Mouse (Mus musculus) liver, embryonic 13.5 days (tissue): ENCODE data around the gene Celf2. TPM values are rescaled to one million over a fixed set of nuclear protein-coding genes. Genes with fewer than 3 reads are reported as not detected.
"Not testable (repeated sequence)": the region's sequence is repeated elsewhere in the genome, so short reads cannot be mapped to it uniquely, and the experiment has no call there.

ENCODE experiments used
- ATAC-seq: fragments of 200-750 bp; cut with Nextera tagmentation; 2 replicates; pipeline ENCODE4 v1.8.0; 2017; ENCODE audit warnings: low read depth, mild to moderate bottlenecking, moderate number of reproducible peaks, moderate library complexity
- DNase-seq: peaks from one replicate; pipeline ENCODE4 v3.0.0; 2022
- H3K27ac ChIP-seq: fragments of 300-500 bp; sonication (generic); 2 replicates; pipeline ENCODE4 v1.5.1; 2015; ENCODE audit warnings: moderate library complexity, mild to moderate bottlenecking, inconsistent platforms
- H3K27me3 ChIP-seq: fragments of 300-500 bp; sonication (generic); 2 replicates; pipeline ENCODE4 v1.6.1; 2015; ENCODE audit warnings: mild to moderate bottlenecking, inconsistent platforms
- H3K36me3 ChIP-seq: fragments of 300-500 bp; sonication (generic); 2 replicates; pipeline ENCODE4 v1.6.1; 2015; ENCODE audit warnings: mild to moderate bottlenecking, inconsistent platforms
- H3K4me1 ChIP-seq: fragments of 300-500 bp; sonication (generic); replicated peaks from 2 replicates; pipeline ENCODE4 v1.6.1; 2015; ENCODE audit warnings: inconsistent platforms
- H3K4me2 ChIP-seq: fragments of 300-500 bp; sonication (generic); 2 replicates; pipeline ENCODE4 v1.6.1; 2015; ENCODE audit warnings: inconsistent platforms, mild to moderate bottlenecking, moderate library complexity
- H3K4me3 ChIP-seq: fragments of 300-500 bp; sonication (generic); replicated peaks from 2 replicates; pipeline ENCODE4 v1.5.1; 2015; ENCODE audit warnings: mild to moderate bottlenecking, inconsistent platforms
- H3K9ac ChIP-seq: fragments of 300-500 bp; sonication (generic); 2 replicates; pipeline ENCODE4 v1.6.1; 2015; ENCODE audit warnings: mild to moderate bottlenecking, inconsistent platforms
- H3K9me3 ChIP-seq: fragments of 300-500 bp; sonication (generic); replicated peaks from 2 replicates; pipeline ENCODE4 v1.6.1; 2016; ENCODE audit warnings: inconsistent platforms
- WGBS: fragments of 180-500 bp; shearing (Covaris S2); methylation state at CpG from one replicate; pipeline ENCODE4 v1.1.7; 2015; ENCODE audit not compliant: insufficient replicate concordance; 5-methylcytosine and 5-hydroxymethylcytosine counted together
- polyA plus RNA-seq: library from polyadenylated mRNA; unstranded; fragments of >200 nt; fragmentation: Nextera tagmentation; extraction: Ambion mirVana; gene quantifications from 2 replicates; pipeline ENCODE4 v1.2.1, GENCODE M21; 2015

The Celf2 gene
- polyA plus RNA-seq, 1 experiment from 2014 or later: 11.0 TPM

DNA sequence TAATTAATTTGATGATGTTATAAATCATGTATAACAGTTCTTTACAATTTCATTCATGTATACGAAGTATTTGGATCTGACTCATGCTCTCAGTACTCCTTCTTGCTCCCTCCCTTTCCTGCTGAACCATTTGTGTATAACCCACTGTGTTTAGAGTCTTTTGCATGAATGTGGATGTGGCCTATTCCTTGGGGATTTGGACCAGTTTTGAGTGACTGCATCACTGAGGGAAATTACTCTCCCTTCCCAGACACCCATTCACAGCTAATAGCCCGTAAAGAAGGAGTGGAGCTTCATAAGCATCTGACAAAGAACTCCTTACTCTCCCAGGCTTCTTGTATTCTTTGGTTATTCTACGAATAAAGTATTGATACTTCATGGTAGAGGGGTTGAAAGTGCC is 189.6 kb downstream of the Celf2 start:
- DNase-seq: no peak
- Histone ChIP-seq H3K4me1 (no peaks in the 10 kb centered on the region), H3K27ac (no peak overlapping the region), H3K27me3 (no peaks in the 10 kb centered on the region), H3K9ac (no peak overlapping the region), H3K9me3 (no peaks in the 10 kb centered on the region), H3K36me3 (no peaks in the 10 kb centered on the region), H3K4me3 (no peak overlapping the region), H3K4me2 (no peak overlapping the region)
- ATAC-seq: no peak
- WGBS: 46% methylated on average over 3 of the region's 3 CpGs

DNA sequence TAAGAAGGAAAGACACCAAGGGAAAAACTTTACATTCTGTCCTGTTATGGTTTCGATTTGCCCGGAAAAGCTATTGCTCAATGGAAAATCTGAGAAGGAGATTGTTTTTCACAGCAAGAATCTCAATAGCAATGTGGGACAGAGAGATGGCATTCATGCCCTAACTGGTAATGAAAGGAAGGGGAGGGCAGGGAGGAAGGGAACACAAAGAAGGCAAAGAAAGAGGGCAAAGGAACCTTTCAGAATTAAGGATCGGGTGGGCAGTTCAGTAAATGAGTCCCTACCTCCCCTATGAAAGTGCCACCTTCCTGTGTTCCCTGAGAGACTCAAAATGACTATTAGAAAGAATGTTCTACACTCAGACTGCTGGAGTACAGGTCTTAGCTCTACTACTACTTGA is 197.6 kb downstream of the Celf2 start:
- H3K4me2 ChIP-seq: no peak overlapping the region
- H3K9me3 ChIP-seq: no peaks in the 10 kb centered on the region
- DNase-seq: no peak
- H3K4me1 ChIP-seq: no peaks in the 10 kb centered on the region
- 73% methylated on average over 3 of the region's 3 CpGs for WGBS
- H3K9ac ChIP-seq: no peak overlapping the region
- H3K36me3 ChIP-seq: no peaks in the 10 kb centered on the region
- no peak overlapping the region for H3K27ac ChIP-seq
- no peaks in the 10 kb centered on the region for H3K27me3 ChIP-seq
- ATAC-seq: no peak
- H3K4me3 ChIP-seq: no peak overlapping the region

DNA sequence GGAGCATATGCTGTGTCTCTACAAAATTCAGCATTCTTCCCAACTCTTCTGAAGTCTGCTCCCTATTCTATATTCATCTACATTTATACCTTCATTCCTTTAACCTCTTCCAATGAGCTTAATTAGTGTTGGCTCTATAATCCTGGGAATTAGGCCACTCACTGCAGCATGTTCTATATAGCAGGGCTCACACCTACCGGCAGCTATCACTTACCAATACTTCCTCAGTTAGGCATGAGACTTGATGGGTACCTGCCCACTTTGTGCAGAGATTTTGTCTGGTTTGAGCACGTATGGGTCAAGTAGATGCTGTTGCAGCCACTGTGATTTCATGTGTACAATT is 198.6 kb downstream of the Celf2 start:
- H3K9ac ChIP-seq: no peak overlapping the region
- DNase-seq (no peak), ATAC-seq (no peak)
- no peak overlapping the region for H3K27ac ChIP-seq
- H3K4me2 ChIP-seq: no peak overlapping the region
- no peaks in the 10 kb centered on the region for H3K36me3 ChIP-seq
- no peak overlapping the region for H3K4me3 ChIP-seq
- H3K4me1 ChIP-seq: no peaks in the 10 kb centered on the region
- WGBS: 63% methylated on average over 2 of the region's 2 CpGs
- no peaks in the 10 kb centered on the region for H3K27me3 ChIP-seq
- H3K9me3 ChIP-seq: no peaks in the 10 kb centered on the region

DNA sequence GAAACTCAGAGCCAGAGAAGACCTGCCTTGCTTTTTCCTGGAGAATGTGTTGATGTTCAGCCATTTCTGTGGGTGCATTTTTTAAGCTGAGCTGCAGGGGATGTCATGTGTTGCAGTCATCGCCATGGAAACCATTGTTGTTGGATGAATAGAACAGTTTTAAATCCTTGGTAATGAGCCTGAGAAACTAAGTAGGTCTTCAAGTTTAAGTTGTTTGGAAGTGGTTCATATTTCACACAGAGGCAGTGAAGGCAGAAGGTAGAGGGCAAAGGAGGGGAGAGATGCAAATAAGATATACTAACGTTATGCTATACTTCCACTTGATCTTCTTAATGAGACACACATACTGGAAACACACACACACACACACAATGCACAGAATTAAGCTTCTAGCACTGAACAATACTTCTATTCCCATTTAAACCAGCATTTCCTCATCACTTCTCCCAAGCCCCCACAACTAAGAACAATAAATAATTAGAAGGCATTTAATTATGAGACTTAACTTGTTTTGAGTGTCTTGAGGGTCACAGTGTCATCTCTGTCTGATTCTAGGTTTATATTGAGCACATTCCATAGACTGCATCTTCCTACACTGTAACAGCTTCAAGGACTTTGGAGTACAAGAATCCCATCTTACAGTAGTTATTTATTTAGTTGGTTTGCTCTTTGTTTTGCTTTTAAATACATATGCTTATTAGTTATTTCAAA is 199.1 kb downstream of the Celf2 start:
- Histone ChIP-seq H3K36me3 (no peaks in the 10 kb centered on the region), H3K4me1 (no peaks in the 10 kb centered on the region), H3K4me3 (no peak overlapping the region), H3K27ac (no peak overlapping the region), H3K9ac (no peak overlapping the region), H3K9me3 (no peaks in the 10 kb centered on the region), H3K4me2 (no peak overlapping the region), H3K27me3 (no peaks in the 10 kb centered on the region)
- ATAC-seq (no peak), DNase-seq (no peak)
- WGBS: 47% methylated on average over 2 of the region's 2 CpGs

DNA sequence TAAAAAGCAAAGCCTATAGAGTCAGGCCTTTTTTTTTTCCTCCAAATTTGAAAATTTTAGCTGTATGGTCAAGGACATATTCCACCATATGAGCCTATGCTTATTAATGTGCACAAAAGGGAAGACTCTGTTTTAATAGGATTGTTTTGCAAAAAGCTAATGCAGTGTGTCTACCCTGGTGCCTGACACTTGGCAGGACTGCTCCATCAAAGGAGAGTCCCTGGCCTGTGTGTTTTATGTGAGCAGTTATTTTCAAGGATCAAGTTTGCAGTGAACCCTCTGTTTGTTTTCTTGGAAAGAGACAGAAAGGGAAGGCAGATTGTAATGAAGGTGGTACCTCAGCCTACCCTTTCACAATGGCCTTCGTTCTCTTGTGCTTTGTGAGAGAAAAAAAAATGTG is 200.0 kb downstream of the Celf2 start:
- 43% methylated on average over 1 of the region's 1 CpGs for WGBS

DNA sequence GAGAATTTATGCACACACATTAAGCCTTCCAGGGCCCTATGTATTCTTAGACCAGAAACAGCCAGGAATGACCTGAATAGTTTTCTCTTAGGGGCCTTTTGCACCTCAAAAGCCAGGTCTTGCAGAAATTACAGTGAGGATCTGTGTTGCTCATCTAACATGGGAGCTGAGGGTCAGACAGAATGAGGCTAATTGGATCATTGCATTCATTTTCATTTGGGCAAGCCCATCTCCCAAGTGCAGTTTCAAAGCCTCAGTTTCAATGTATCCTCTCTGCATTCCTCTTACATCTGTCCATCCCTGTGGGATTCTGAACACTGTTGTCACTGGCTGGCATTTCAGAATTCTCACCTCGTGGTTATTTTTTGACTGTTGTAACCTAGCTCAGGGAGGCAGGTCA is 200.6 kb downstream of the Celf2 start:
- 82% methylated on average over 1 of the region's 1 CpGs for WGBS
- no peak overlapping the region for H3K27ac ChIP-seq
- no peaks in the 10 kb centered on the region for H3K27me3 ChIP-seq
- no peak overlapping the region for H3K9ac ChIP-seq
- H3K36me3 ChIP-seq: no peaks in the 10 kb centered on the region
- ATAC-seq (no peak), DNase-seq (no peak)
- H3K9me3 ChIP-seq: no peaks in the 10 kb centered on the region
- no peaks in the 10 kb centered on the region for H3K4me1 ChIP-seq
- no peak overlapping the region for H3K4me3 ChIP-seq
- no peak overlapping the region for H3K4me2 ChIP-seq

More for the DNA sequence above, 200.0 kb downstream of the Celf2 start:
- H3K27me3 ChIP-seq: no peaks in the 10 kb centered on the region
- no peaks in the 10 kb centered on the region for H3K4me1 ChIP-seq
- no peaks in the 10 kb centered on the region for H3K9me3 ChIP-seq
- H3K27ac ChIP-seq: no peak overlapping the region
- no peaks in the 10 kb centered on the region for H3K36me3 ChIP-seq
- no peak overlapping the region for H3K4me2 ChIP-seq
- DNase-seq (no peak), ATAC-seq (no peak)
- H3K4me3 ChIP-seq: no peak overlapping the region
- no peak overlapping the region for H3K9ac ChIP-seq

DNA sequence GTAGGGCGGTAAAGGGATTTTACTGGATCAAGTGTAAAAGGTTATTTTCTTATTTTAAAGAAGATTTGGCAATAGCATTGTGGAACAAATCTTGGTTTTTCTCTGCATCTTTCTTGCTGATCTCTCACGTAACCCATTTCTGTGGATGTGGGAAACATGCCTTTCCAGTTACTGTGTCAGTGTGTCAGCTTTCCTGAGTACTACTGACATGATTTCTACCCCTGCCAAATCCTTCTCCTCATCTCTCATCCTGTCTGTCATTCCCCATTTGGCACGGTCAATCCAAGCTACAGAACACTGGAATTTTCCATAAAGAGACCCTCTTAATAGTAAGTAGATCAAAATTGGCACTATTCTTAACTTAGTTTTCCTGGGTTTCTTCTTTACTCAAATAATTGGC is 221.9 kb downstream of the Celf2 start:
- DNase-seq: no peak
- H3K4me1 ChIP-seq: no peaks in the 10 kb centered on the region
- no peaks in the 10 kb centered on the region for H3K36me3 ChIP-seq
- no peaks in the 10 kb centered on the region for H3K27me3 ChIP-seq
- 61% methylated on average over 3 of the region's 3 CpGs for WGBS
- H3K9ac ChIP-seq: no peak overlapping the region
- no peak for ATAC-seq
- H3K4me3 ChIP-seq: no peak overlapping the region
- H3K9me3 ChIP-seq: no peaks in the 10 kb centered on the region
- H3K27ac ChIP-seq: no peak overlapping the region
- no peak overlapping the region for H3K4me2 ChIP-seq

DNA sequence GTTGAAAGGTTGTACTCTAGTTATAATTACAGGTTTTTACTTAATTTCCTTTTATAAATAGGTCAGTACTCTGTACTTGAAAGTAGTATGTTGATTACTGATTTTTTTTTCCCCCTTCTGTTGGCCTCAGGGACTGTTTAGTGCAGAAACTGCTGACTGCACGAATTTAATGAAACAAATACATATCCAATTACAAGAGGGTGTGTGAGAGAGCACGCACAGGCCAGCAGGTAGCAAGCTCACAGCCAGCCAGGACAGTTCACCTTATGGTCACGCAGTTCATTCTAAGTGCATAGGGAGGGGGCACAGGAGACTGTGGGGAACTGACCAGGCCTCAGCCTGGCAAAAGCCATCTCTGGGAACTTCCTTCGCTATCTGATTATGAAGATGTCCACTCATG is 236.1 kb downstream of the Celf2 start:
- ATAC-seq (no peak), DNase-seq (no peak)
- H3K4me3 ChIP-seq: no peak overlapping the region
- no peaks in the 10 kb centered on the region for H3K9me3 ChIP-seq
- no peak overlapping the region for H3K4me2 ChIP-seq
- H3K4me1 ChIP-seq: no peaks in the 10 kb centered on the region
- 52% methylated on average over 4 of the region's 4 CpGs for WGBS
- H3K36me3 ChIP-seq: no peaks in the 10 kb centered on the region
- H3K9ac ChIP-seq: no peak overlapping the region
- no peaks in the 10 kb centered on the region for H3K27me3 ChIP-seq
- H3K27ac ChIP-seq: no peak overlapping the region

DNA sequence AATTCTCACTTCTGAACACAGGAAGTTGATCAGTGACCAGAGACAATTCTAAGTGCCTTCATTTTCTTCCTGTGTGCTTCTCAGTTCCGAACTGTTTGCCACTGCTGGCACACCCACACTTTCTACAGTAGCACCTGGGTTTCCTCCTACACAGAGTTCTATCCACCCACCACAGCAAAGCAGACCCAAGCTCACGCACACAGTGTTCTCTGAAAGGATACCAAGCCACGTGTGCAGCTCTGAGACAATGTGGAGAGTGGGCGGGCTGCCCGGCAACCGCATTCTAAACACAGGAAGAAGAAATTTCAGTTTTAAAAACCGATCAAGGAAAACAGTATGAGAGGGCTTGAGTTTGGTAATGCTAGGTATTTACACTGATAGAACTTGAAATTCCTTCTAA is 239.3 kb downstream of the Celf2 start:
- Histone ChIP-seq H3K4me1 (no peaks in the 10 kb centered on the region), H3K4me2 (no peak overlapping the region), H3K9ac (no peak overlapping the region), H3K4me3 (no peak overlapping the region), H3K27me3 (no peaks in the 10 kb centered on the region), H3K36me3 (no peaks in the 10 kb centered on the region), H3K9me3 (no peaks in the 10 kb centered on the region), H3K27ac (no peak overlapping the region)
- 64% methylated on average over 7 of the region's 7 CpGs for WGBS
- DNase-seq (no peak), ATAC-seq (no peak)

DNA sequence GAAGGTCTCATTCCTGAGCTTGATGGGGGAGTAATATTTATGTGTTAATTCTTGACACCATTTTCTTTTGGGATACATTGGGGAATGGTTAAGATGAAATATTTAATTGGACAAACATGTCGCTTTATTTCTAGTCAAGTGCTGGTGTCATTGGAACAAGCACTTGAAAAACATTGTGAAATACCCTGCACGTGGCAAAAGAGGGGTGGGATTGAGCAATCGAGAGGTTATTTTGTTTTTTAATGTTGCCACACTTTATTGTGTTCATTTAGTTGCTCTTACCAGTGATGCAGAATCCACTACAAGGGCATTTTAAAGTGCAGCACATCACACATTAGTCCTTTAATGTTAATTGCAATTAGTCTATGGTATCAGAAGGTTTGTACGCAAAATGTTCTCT is 242.2 kb downstream of the Celf2 start:
- H3K4me3 ChIP-seq: no peak overlapping the region
- H3K9ac ChIP-seq: no peak overlapping the region
- no peak overlapping the region for H3K27ac ChIP-seq
- H3K9me3 ChIP-seq: no peaks in the 10 kb centered on the region
- no peaks in the 10 kb centered on the region for H3K36me3 ChIP-seq
- H3K27me3 ChIP-seq: no peaks in the 10 kb centered on the region
- no peak overlapping the region for H3K4me2 ChIP-seq
- 59% methylated on average over 4 of the region's 4 CpGs for WGBS
- DNase-seq (no peak), ATAC-seq (no peak)
- no peaks in the 10 kb centered on the region for H3K4me1 ChIP-seq

DNA sequence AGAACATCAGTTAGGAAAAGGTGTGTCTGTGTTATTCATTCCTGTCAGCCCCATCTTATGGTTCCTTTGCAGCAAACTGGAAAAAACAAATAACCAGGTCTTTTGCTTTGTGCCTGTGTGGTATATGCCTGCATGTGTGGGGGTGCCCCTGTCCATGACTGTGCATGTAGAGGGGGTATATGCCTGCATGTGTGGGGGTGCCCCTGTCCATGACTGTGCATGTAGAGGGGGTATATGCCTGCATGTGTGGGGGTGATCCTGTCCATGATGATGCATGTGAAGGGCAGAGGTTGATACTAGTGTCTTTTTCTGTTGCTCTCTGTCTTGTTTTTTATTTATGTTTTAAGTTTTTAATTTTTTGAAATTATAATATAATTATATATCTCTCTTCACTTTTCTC is 246.7 kb downstream of the Celf2 start:
- not testable (repeated sequence) for DNase-seq, H3K4me3 ChIP-seq, H3K36me3 ChIP-seq, H3K27ac ChIP-seq, H3K4me2 ChIP-seq, H3K4me1 ChIP-seq, H3K9me3 ChIP-seq, H3K27me3 ChIP-seq, ATAC-seq, H3K9ac ChIP-seq

DNA sequence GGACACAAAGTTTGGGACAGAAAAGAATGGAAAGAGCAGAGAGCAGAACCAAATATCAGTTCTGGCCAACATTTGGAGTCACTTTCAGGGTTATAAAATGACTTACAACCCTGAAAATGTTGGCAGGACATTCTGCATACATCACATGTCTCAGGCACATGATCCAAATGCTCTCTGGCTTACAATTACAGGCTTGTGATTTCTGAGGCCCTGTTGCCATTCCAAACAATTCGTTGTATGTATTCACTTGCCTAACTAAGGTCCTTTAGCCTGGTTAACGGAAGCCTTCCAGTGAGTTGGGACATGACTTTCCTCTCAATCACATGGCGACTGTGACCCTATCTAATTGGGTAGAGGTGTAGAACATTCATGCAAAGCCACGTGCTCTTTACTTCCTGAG is 249.2 kb downstream of the Celf2 start:
- 56% methylated on average over 4 of the region's 4 CpGs for WGBS
- Histone ChIP-seq H3K27ac (no peak overlapping the region), H3K4me3 (no peak overlapping the region), H3K9me3 (no peaks in the 10 kb centered on the region), H3K36me3 (no peaks in the 10 kb centered on the region), H3K4me2 (no peak overlapping the region), H3K27me3 (no peaks in the 10 kb centered on the region), H3K9ac (no peak overlapping the region), H3K4me1 (no peaks in the 10 kb centered on the region)
- DNase-seq (no peak), ATAC-seq (no peak)
